Mouse (Mus musculus) erythroblast, embryonic 14.5 days (primary cell): ENCODE results near the gene Ifna1.

ENCODE experiments used
- GATA1 ChIP-seq: IDR thresholded peaks from 2 replicates; pipeline ENCODE4 v1.6.1; 2012; ENCODE audit warnings: low read length, inconsistent platforms, mixed read lengths
- TAL1 ChIP-seq: IDR thresholded peaks from 3 replicates; pipeline ENCODE4 v1.6.1; 2012; ENCODE audit warnings: low read length, inconsistent platforms, mixed read lengths

DNA sequence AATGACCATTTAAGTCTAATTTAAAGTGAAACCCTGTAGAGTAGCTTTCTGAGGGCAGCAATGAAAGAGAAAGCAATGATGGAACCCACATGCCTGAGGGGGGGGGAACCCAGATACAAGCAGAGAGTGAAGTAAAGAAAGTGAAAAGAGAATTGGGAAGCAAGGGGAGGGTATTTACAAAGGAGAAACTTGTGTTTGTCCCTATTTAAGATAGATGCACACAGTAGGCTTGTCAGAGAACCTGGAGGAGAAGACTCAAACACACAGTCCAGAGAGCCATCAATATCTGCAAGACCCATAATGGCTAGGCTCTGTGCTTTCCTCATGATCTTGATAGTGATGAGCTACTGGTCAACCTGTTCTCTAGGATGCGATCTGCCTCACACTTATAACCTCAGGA lies 30.2 kb upstream of the Ifna1 start, which contains the start of gene Ifna11:
- no peak for TF ChIP-seq TAL1
- TF ChIP-seq GATA1 = no peak
